In genomic region chr1:134962053-134962803, GRCm38 (mm10) we compare ENCODE assay signal across 8 mouse cellular contexts. TPM values are rescaled to one million over a fixed set of nuclear protein-coding genes. Genes with fewer than 3 reads are reported as not detected.
DNase-seq lines count a peak whose midpoint lies in the region; ATAC-seq and TF ChIP-seq lines count a peak whose summit lies in the region.

TSS of gene Ube2t (plus strand) at chr1:134962565.

- peak; percentile 100 for ATAC-seq in forebrain, postnatal 0 days
- peak; percentile 100 for ATAC-seq in lung, embryonic 15.5 days (ENCODE audit: borderline replicate concordance, extremely low read depth, low FRiP score, low TSS enrichment)

- H3K9ac ChIP-seq in MEL (ENCODE audit: control insufficient read depth, low read depth, low read length, poor library complexity, severe bottlenecking) = peak within 1 kb of the TSS; percentile 89
- H3K9ac ChIP-seq in forebrain, postnatal 0 days = peak within 1 kb of the TSS; percentile 53
- peak within 1 kb of the TSS; percentile 70 for H3K9ac ChIP-seq in lung, embryonic 15.5 days

- H3K4me3 ChIP-seq in MEL (ENCODE audit: control insufficient read depth in 1 of 2, insufficient read depth in 1 of 2, low read depth in 2 of 2, low read length in 2 of 2) = peak within 1 kb of the TSS; percentile 71 to 78
- H3K4me3 ChIP-seq in cerebellum, adult 2 months (replicated peaks; ENCODE audit: insufficient read depth, low read depth, low read length) = peak within 1 kb of the TSS; percentile 67
- peak within 1 kb of the TSS; percentile 72 for H3K4me3 ChIP-seq in forebrain, postnatal 0 days (ENCODE audit: low read depth, low read length)
- H3K4me3 ChIP-seq in lung, embryonic 15.5 days = peak within 1 kb of the TSS; percentile 79

- H3K27ac ChIP-seq in MEL (ENCODE audit: control insufficient read depth, low read depth, low read length) = peak within 1 kb of the TSS; percentile 69
- no peak within 1 kb of the TSS for H3K27ac ChIP-seq in cerebellum, adult 2 months (ENCODE audit: insufficient read depth, low read length)
- 0 out of 2 replicates have a peak within 1 kb of the TSS, but pooled peaks have one; percentile 29 for H3K27ac ChIP-seq in forebrain, postnatal 0 days (ENCODE audit: low read depth, low read length)
- peak within 1 kb of the TSS; percentile 49 for H3K27ac ChIP-seq in lung, embryonic 15.5 days

- no peaks in the 10 kb centered on the region for H3K27me3 ChIP-seq in MEL (ENCODE audit: control insufficient read depth in 1 of 2, insufficient read depth in 2 of 2, low read length in 2 of 2)
- H3K27me3 ChIP-seq in cerebellum, adult 2 months (ENCODE audit: control insufficient read depth, insufficient read depth, low read length) = no peaks in the 10 kb centered on the region
- no peaks in the 10 kb centered on the region for H3K27me3 ChIP-seq in forebrain, postnatal 0 days (ENCODE audit: insufficient read depth, low read length)
- H3K27me3 ChIP-seq in lung, embryonic 15.5 days = no peaks in the 10 kb centered on the region

- H3K36me3 ChIP-seq in MEL (ENCODE audit: control insufficient read depth in 1 of 2, insufficient read depth in 2 of 2, low read length in 2 of 2) = peaks cover 0 to 2% of the 10 kb centered on the region in 2 experiments; a peak in 1 of 4 replicates
- no peaks in the 10 kb centered on the region for H3K36me3 ChIP-seq in forebrain, postnatal 0 days (ENCODE audit: insufficient read depth)
- H3K36me3 ChIP-seq in lung, embryonic 15.5 days = no peaks in the 10 kb centered on the region; the same call in 1 of the 2 replicates

- H3K79me2 ChIP-seq in MEL (ENCODE audit: control insufficient read depth, insufficient read depth, low read length, poor library complexity) = peaks cover 4% of the 10 kb centered on the region

- TF ChIP-seq RAD21 in MEL (IDR thresholded peaks at IDR 0.05; ENCODE audit: low read depth, low read length) = no peak

- DNase-seq in MEL (ENCODE audit: low read depth, low spot score) = peak; percentile 97
- peak; percentile 93 to 95 for DNase-seq in cerebellum, adult 2 months
- DNase-seq in forebrain, postnatal 0 days = peak; percentile 96
- DNase-seq in heart, postnatal 4 days = peak; percentile 97
- DNase-seq in layer of hippocampus, adult 8-10 months (ENCODE audit: low spot score in 2 of 2) = peak; percentile 87 to 92
- peak; percentile 89 for DNase-seq in ovary, adult 18-20 months (ENCODE audit: low spot score)
- peak; percentile 97 for DNase-seq in thymus, postnatal 0 days (ENCODE audit: low spot score)

- TF ChIP-seq POLR2A in MEL (IDR thresholded peaks at IDR 0.05; ENCODE audit: control insufficient read depth in 1 of 2, insufficient read depth in 1 of 2, low read depth in 1 of 2, low read length in 2 of 2, poor library complexity in 1 of 2) = peak; percentile 75 to 87
- 0 out of 2 replicates have a peak, but pooled peaks have one; percentile 37 for TF ChIP-seq POLR2A in cerebellum, adult 2 months (IDR thresholded peaks at IDR 0.05; ENCODE audit: borderline replicate concordance, insufficient read depth, low read length)

- no peak for TF ChIP-seq CTCF in MEL (IDR thresholded peaks at IDR 0.05 in 2 of 3, conservative IDR thresholded peaks at IDR 0.05 in 1 of 3; ENCODE audit: control insufficient read depth in 1 of 3, insufficient read depth in 1 of 3, low read depth in 2 of 3, low read length in 3 of 3, poor library complexity in 1 of 3, severe bottlenecking in 1 of 3)
- no peak for TF ChIP-seq CTCF in cerebellum, adult 2 months (IDR thresholded peaks at IDR 0.05; ENCODE audit: borderline replicate concordance, insufficient read depth, low read depth, low read length)
- TF ChIP-seq CTCF in forebrain, postnatal 0 days (IDR thresholded peaks at IDR 0.05; ENCODE audit: low read depth) = no peak; the same call in 1 of the 2 replicates

- no peaks in the 10 kb centered on the region for H3K4me1 ChIP-seq in MEL (ENCODE audit: control insufficient read depth in 1 of 2, insufficient read depth in 2 of 2, low read length in 2 of 2)
- 0 out of 2 replicates have a peak, but pooled peaks cover 3% of the 10 kb centered on the region for H3K4me1 ChIP-seq in cerebellum, adult 2 months (ENCODE audit: control insufficient read depth, insufficient read depth, low read length)
- H3K4me1 ChIP-seq in forebrain, postnatal 0 days (ENCODE audit: insufficient read depth) = no peaks in the 10 kb centered on the region
- H3K4me1 ChIP-seq in lung, embryonic 15.5 days = peaks cover 15% of the 10 kb centered on the region

- peak within 1 kb of the TSS; percentile 83 for H3K4me2 ChIP-seq in forebrain, postnatal 0 days (ENCODE audit: low read depth)
- H3K4me2 ChIP-seq in lung, embryonic 15.5 days = peak within 1 kb of the TSS; percentile 69

- WGBS in cerebellum, adult 2 months = 2% methylated on average over 50 of the region's 50 CpGs
- WGBS in forebrain, postnatal 0 days = 3% methylated on average over 50 of the region's 50 CpGs
- WGBS in lung, embryonic 15.5 days = 2% methylated on average over 50 of the region's 50 CpGs

- peak; percentile 16 to 46; a peak in 1 of 4 replicates for TF ChIP-seq EP300 in MEL (IDR thresholded peaks at IDR 0.05; ENCODE audit: low read depth in 1 of 2, low read length in 2 of 2)

- H3K9me3 ChIP-seq in MEL (replicated peaks; ENCODE audit: insufficient read depth, low read length) = no peaks in the 10 kb centered on the region
- no peaks in the 10 kb centered on the region for H3K9me3 ChIP-seq in forebrain, postnatal 0 days (ENCODE audit: low read length)
- no peaks in the 10 kb centered on the region for H3K9me3 ChIP-seq in lung, embryonic 15.5 days

TF ChIP-seq in MEL, 35 proteins besides CTCF, POLR2A, EP300 and RAD21 (continues in another document):
- no peak for TF ChIP-seq JUND (IDR thresholded peaks at IDR 0.05; ENCODE audit: low read depth, low read length)
- TF ChIP-seq CHD2 (IDR thresholded peaks at IDR 0.05; ENCODE audit: low read length) = peak; percentile 86
- TF ChIP-seq USF1 (IDR thresholded peaks at IDR 0.05; ENCODE audit: low read depth, low read length) = no peak
- no peak for TF ChIP-seq USF2 (IDR thresholded peaks at IDR 0.05; ENCODE audit: borderline replicate concordance in 1 of 2, insufficient read depth in 1 of 2, low read depth in 1 of 2, low read length in 2 of 2)
- TF ChIP-seq MAZ (IDR thresholded peaks at IDR 0.05; ENCODE audit: low read depth, low read length) = no peak
- no peak for TF ChIP-seq SMC3 (IDR thresholded peaks at IDR 0.05; ENCODE audit: low read depth, low read length)
- peak; percentile 39; the same call in 1 of the 2 replicates for TF ChIP-seq MYC (IDR thresholded peaks at IDR 0.05; ENCODE audit: low read depth, low read length)
- no peak for TF ChIP-seq MAFK (IDR thresholded peaks at IDR 0.05; ENCODE audit: borderline replicate concordance, low read depth, low read length)
- TF ChIP-seq HCFC1 (IDR thresholded peaks at IDR 0.05; ENCODE audit: low read depth, low read length) = peak; percentile 71; the same call in 1 of the 2 replicates
- TF ChIP-seq ETS1 (IDR thresholded peaks at IDR 0.05; ENCODE audit: low read depth, low read length) = no peak
- peak; percentile 86; the same call in 1 of the 2 replicates for TF ChIP-seq MXI1 (IDR thresholded peaks at IDR 0.05; ENCODE audit: low read depth, low read length)
- TF ChIP-seq NELFE (IDR thresholded peaks at IDR 0.05; ENCODE audit: low read depth, low read length) = peak; percentile 85
- TF ChIP-seq GABPA (IDR thresholded peaks at IDR 0.05; ENCODE audit: low read depth, low read length) = no peak
- TF ChIP-seq POLR2AphosphoS2 (IDR thresholded peaks at IDR 0.05; ENCODE audit: low read length) = peak; percentile 69
- TF ChIP-seq RCOR1 (IDR thresholded peaks at IDR 0.05; ENCODE audit: low read depth, low read length) = no peak
- TF ChIP-seq BHLHE40 (IDR thresholded peaks at IDR 0.05; ENCODE audit: borderline replicate concordance, low read depth, low read length) = no peak; the same call in 1 of the 2 replicates
- TF ChIP-seq MYB (IDR thresholded peaks at IDR 0.05; ENCODE audit: low read depth, low read length) = peak; percentile 85
- TF ChIP-seq GATA1 (IDR thresholded peaks at IDR 0.05; ENCODE audit: low read depth, low read length) = no peak
- TF ChIP-seq TCF12 (IDR thresholded peaks at IDR 0.05; ENCODE audit: low read depth, low read length) = peak; percentile 46; the same call in 1 of the 2 replicates
- TF ChIP-seq ZC3H11A (IDR thresholded peaks at IDR 0.05; ENCODE audit: low read depth, low read length) = no peak
- TF ChIP-seq UBTF (IDR thresholded peaks at IDR 0.05; ENCODE audit: borderline replicate concordance, insufficient read depth, low read depth, low read length) = no peak
- peak; percentile 46; the same call in 1 of the 2 replicates for TF ChIP-seq ELF1 (IDR thresholded peaks at IDR 0.05; ENCODE audit: low read depth, low read length)
- peak; percentile 76; the same call in 1 of the 2 replicates for TF ChIP-seq E2F4 (IDR thresholded peaks at IDR 0.05; ENCODE audit: borderline replicate concordance, low read depth, low read length)
- no peak for TF ChIP-seq TAL1 (IDR thresholded peaks at IDR 0.05; ENCODE audit: low read length)
- no peak for TF ChIP-seq POLR2AphosphoS5 (IDR thresholded peaks at IDR 0.05; ENCODE audit: borderline replicate concordance, low read depth, low read length)
- TF ChIP-seq SIN3A (IDR thresholded peaks at IDR 0.05; ENCODE audit: low read length) = peak; percentile 72
- peak; percentile 86 for TF ChIP-seq ZMIZ1 (IDR thresholded peaks at IDR 0.05; ENCODE audit: low read depth, low read length)
- no peak; the same call in 1 of the 2 replicates for TF ChIP-seq MAX (IDR thresholded peaks at IDR 0.05; ENCODE audit: low read length)
- no peak for TF ChIP-seq ZNF384 (IDR thresholded peaks at IDR 0.05; ENCODE audit: low read depth, low read length)
- peak; percentile 51 for TF ChIP-seq TBP (IDR thresholded peaks at IDR 0.05; ENCODE audit: low read depth, low read length)
- TF ChIP-seq KAT2A (conservative IDR thresholded peaks at IDR 0.05; ENCODE audit: low read depth, low read length) = no peak

RNA-seq across cellular contexts. Expression of gene Ube2t, which starts in this region (rescaled TPM):
- 14.4 and 16.9 TPM in 2 replicates for total RNA-seq in MEL (2012; rRNA removed)
- polyA plus RNA-seq in MEL (2012; ENCODE audit: insufficient read depth in 1 of 2, insufficient read length in 2 of 2, low read depth in 1 of 2, low replicate concordance in 2 of 2, missing spikeins in 1 of 2) = 10 to 100 TPM in 1 of 2 experiments, not detected in 1; 23.1 TPM
- polyA plus RNA-seq in cerebellum, adult 2 months (2012; rRNA removed) = 2.7 and 3.5 TPM in 2 replicates
- 5.7 and 5.8 TPM in 2 replicates for total RNA-seq in forebrain, postnatal 0 days (2014; rRNA removed)
- 8.7 and 9.0 TPM in 2 replicates for polyA plus RNA-seq in forebrain, postnatal 0 days (2015; fragmentation: Nextera tagmentation; extraction: Ambion mirVana)
- 10 to 100 TPM; 22.6 to 24.2 TPM for total RNA-seq in heart, postnatal 4 days (2021)
- total RNA-seq in layer of hippocampus, adult 8-10 months (2022) = 1 to 10 TPM in 3 of 4 experiments, under 1 TPM in 1; 0.99 to 3.1 (median 2.0) TPM
- polyA plus RNA-seq in lung, embryonic 15.5 days (2015; fragmentation: Nextera tagmentation; extraction: Ambion mirVana) = 40.9 and 41.2 TPM in 2 replicates
- polyA plus RNA-seq in thymus, postnatal 0 days (2015; fragmentation: Nextera tagmentation; extraction: Ambion mirVana) = 51.6 and 57.5 TPM in 2 replicates
